Mouse (Mus musculus) G1E (cell line): Measurements from ENCODE around the gene Olfr287.

Experiments
- CTCF ChIP-seq: IDR thresholded peaks from 2 replicates; pipeline ENCODE4 v1.5.1; 2012; ENCODE audit warnings: low read depth, low read length, inconsistent platforms, mixed read lengths
- GATA1 ChIP-seq: IDR thresholded peaks from 2 replicates; pipeline ENCODE4 v1.6.1; 2012; ENCODE audit warnings: borderline replicate concordance, low read length, inconsistent platforms, mixed read lengths
- POLR2AphosphoS5 ChIP-seq: IDR thresholded peaks from 2 replicates; pipeline ENCODE4 v1.6.1; 2012; ENCODE audit warnings: low read depth, low read length, inconsistent platforms; ENCODE audit not compliant: insufficient replicate concordance
- TAL1 ChIP-seq: conservative IDR thresholded peaks from 2 replicates; pipeline ENCODE4 v1.6.1; 2012; ENCODE audit warnings: low read depth, low read length, inconsistent platforms, mixed read lengths

- no peak for TF ChIP-seq CTCF
- no peak for TF ChIP-seq GATA1
- TF ChIP-seq TAL1, result no peak
- TF ChIP-seq POLR2AphosphoS5, result no peak
These were observed 40.2 kb downstream of the Olfr287 start for GRCm38 (mm10) chr15:98180567-98181131.
